Mouse (Mus musculus): Measurements from ENCODE around the gene Tmprss3. TPM values are rescaled to one million over a fixed set of nuclear protein-coding genes. Genes with fewer than 3 reads are reported as not detected.

Gene Tmprss3
- polyA plus RNA-seq, 1 experiment from 2014 or later, result not detected

DNA sequence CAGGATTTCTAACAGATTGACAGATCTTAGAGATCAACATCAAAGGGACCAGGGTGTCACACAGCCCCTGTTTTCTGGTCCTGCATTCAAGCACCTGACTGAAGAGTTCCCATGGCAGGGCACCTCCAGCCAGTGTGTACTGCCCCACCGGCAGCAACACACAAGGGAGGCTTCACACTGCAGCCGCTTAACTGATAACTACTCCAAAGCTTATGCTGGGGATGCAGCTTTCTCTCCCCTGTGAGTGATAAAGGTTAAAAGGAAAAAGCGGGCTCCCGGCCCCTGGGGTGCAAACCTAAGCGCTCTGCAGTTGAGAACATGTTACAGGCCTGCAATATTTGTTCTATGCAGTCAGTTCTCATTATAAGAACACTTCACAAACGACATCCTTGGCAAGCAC lies 33.0 kb upstream of the Tmprss3 start:
- WGBS, result 69% methylated on average over 6 of the region's 6 CpGs
- H3K36me3 ChIP-seq (ENCODE audit: control insufficient read depth, insufficient read depth, low read length), result no peaks in the 10 kb centered on the region
- H3K9ac ChIP-seq (ENCODE audit: low read length), result no peak overlapping the region
- no peaks in the 10 kb centered on the region for H3K27me3 ChIP-seq (ENCODE audit: control insufficient read depth, insufficient read depth, low read length)
- DNase-seq (ENCODE audit: low spot score), result no peak
- H3K4me1 ChIP-seq (ENCODE audit: control insufficient read depth, insufficient read depth, low read length), result no peaks in the 10 kb centered on the region
- no peak overlapping the region for H3K4me2 ChIP-seq (ENCODE audit: low read depth, severe bottlenecking)
- no peak for ATAC-seq (ENCODE audit: insufficient number of reproducible peaks, low FRiP score, low TSS enrichment, low read depth)
- no peaks in the 10 kb centered on the region for H3K9me3 ChIP-seq (ENCODE audit: control insufficient read depth, low read length)
- H3K4me3 ChIP-seq (ENCODE audit: low read depth, low read length), result no peak overlapping the region
- H3K27ac ChIP-seq (replicated peaks; ENCODE audit: low read depth, low read length), result no peak overlapping the region

DNA sequence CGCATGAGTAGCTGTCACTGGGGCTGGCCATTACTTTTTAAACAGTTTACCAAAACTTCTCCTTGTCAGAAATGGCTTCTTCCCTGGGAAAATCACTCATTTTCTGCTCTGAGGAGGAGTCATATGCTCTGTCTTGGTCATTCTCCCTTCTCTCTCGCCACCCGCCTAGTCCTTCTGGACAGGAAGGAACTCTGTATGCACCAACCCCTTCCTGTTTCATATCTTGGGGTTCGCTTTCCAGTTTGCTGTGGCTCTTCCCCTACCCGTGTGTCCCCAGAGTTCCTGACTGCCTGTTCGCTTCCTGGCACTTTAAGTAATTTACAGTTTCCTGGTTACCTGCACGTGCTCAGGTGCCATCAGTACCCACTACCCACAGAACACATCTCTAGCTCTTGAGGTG lies 28.2 kb upstream of the Tmprss3 start:
- H3K9ac ChIP-seq (ENCODE audit: low read length), result no peak overlapping the region
- no peaks in the 10 kb centered on the region for H3K27me3 ChIP-seq (ENCODE audit: control insufficient read depth, insufficient read depth, low read length)
- no peak overlapping the region for H3K4me3 ChIP-seq (ENCODE audit: low read depth, low read length)
- ATAC-seq (ENCODE audit: insufficient number of reproducible peaks, low FRiP score, low TSS enrichment, low read depth) (no peak), DNase-seq (ENCODE audit: low spot score) (no peak)
- WGBS, result 88% methylated on average over 7 of the region's 7 CpGs
- no peak overlapping the region for H3K4me2 ChIP-seq (ENCODE audit: low read depth, severe bottlenecking)
- H3K36me3 ChIP-seq (ENCODE audit: control insufficient read depth, insufficient read depth, low read length), result no peaks in the 10 kb centered on the region
- no peak overlapping the region for H3K27ac ChIP-seq (replicated peaks; ENCODE audit: low read depth, low read length)
- H3K4me1 ChIP-seq (ENCODE audit: control insufficient read depth, insufficient read depth, low read length), result no peaks in the 10 kb centered on the region
- no peaks in the 10 kb centered on the region for H3K9me3 ChIP-seq (ENCODE audit: control insufficient read depth, low read length)

DNA sequence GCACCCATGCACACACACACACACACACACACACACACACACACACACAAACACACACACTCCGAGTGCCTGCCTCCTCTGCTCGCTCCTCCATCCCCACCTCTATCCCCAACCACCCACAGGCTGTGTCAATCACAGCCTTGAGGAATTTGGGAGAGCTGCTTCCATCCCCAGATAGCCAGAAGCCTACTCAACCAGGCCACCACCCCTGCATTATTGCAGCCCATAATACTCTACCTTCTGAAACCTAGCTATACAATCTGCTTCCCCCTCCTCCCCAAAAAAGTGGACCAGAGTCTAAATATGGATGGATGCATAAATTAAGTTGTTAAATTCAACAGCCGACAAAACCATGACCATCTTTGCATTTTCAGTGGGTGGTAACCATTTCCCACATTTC lies 27.6 kb upstream of the Tmprss3 start:
- H3K9ac ChIP-seq (ENCODE audit: low read length), result no peak overlapping the region
- WGBS, result 72% methylated on average over 3 of the region's 3 CpGs
- ATAC-seq (ENCODE audit: insufficient number of reproducible peaks, low FRiP score, low TSS enrichment, low read depth), result no peak
- peaks cover 3% of the 10 kb centered on the region; the same call in 1 of the 2 replicates for H3K4me1 ChIP-seq (ENCODE audit: control insufficient read depth, insufficient read depth, low read length)
- H3K27me3 ChIP-seq (ENCODE audit: control insufficient read depth, insufficient read depth, low read length), result no peaks in the 10 kb centered on the region
- no peaks in the 10 kb centered on the region for H3K36me3 ChIP-seq (ENCODE audit: control insufficient read depth, insufficient read depth, low read length)
- no peaks in the 10 kb centered on the region for H3K9me3 ChIP-seq (ENCODE audit: control insufficient read depth, low read length)
- H3K4me2 ChIP-seq (ENCODE audit: low read depth, severe bottlenecking), result no peak overlapping the region
- DNase-seq (ENCODE audit: low spot score), result no peak
- no peak overlapping the region for H3K4me3 ChIP-seq (ENCODE audit: low read depth, low read length)
- no peak overlapping the region for H3K27ac ChIP-seq (replicated peaks; ENCODE audit: low read depth, low read length)

DNA sequence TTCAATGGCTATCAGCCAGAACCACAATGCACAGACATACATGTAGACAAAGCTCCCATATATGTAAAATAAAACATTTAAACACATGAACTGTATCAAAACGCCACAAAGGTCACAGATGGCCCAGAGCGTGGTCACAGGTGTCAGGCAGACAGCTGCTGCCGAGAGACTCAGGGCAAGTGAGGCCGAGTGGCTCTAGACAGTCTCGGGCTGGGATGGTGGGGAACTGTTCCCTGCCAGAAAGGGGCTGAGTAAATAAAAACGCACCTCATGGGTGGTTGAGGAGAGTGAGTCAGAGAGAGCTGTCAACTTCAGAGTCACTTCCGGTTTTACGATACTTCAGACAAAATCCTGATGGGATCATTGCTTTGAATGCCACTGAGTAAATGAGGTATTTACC lies 25.8 kb upstream of the Tmprss3 start:
- WGBS, result 80% methylated on average over 8 of the region's 8 CpGs
- Histone ChIP-seq H3K9me3 (ENCODE audit: control insufficient read depth, low read length) (no peaks in the 10 kb centered on the region), H3K27ac (replicated peaks; ENCODE audit: low read depth, low read length) (no peak overlapping the region), H3K4me3 (ENCODE audit: low read depth, low read length) (no peak overlapping the region), H3K9ac (ENCODE audit: low read length) (no peak overlapping the region), H3K36me3 (ENCODE audit: control insufficient read depth, insufficient read depth, low read length) (no peaks in the 10 kb centered on the region), H3K4me2 (ENCODE audit: low read depth, severe bottlenecking) (no peak overlapping the region), H3K4me1 (ENCODE audit: control insufficient read depth, insufficient read depth, low read length) (peaks cover 3% of the 10 kb centered on the region; the same call in 1 of the 2 replicates), H3K27me3 (ENCODE audit: control insufficient read depth, insufficient read depth, low read length) (no peaks in the 10 kb centered on the region)
- ATAC-seq (ENCODE audit: insufficient number of reproducible peaks, low FRiP score, low TSS enrichment, low read depth), result no peak
- DNase-seq (ENCODE audit: low spot score), result no peak

DNA sequence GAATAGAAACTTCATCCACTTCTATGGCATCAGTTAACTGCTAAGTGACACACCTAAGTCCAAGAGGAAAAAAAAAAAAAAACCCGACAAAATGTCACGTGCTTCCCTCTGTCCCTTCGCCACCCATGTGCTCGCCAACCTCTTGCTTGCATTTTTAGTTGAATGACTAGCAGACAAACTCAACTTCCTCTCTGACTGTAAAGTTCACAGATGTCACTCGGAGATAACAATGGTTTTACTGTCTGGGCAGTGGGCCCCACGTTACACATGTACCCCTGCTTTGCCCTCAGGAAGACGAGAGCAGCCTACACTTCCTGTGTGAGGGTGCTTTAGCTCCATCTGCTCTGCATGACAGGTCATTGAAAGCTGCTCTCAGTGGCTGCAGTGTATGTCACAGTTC lies 25.1 kb upstream of the Tmprss3 start:
- 74% methylated on average over 7 of the region's 7 CpGs for WGBS
- no peak overlapping the region for H3K4me2 ChIP-seq (ENCODE audit: low read depth, severe bottlenecking)
- H3K36me3 ChIP-seq (ENCODE audit: control insufficient read depth, insufficient read depth, low read length), result no peaks in the 10 kb centered on the region
- no peak overlapping the region for H3K27ac ChIP-seq (replicated peaks; ENCODE audit: low read depth, low read length)
- H3K4me1 ChIP-seq (ENCODE audit: control insufficient read depth, insufficient read depth, low read length), result peaks cover 3% of the 10 kb centered on the region; the same call in 1 of the 2 replicates
- no peaks in the 10 kb centered on the region for H3K9me3 ChIP-seq (ENCODE audit: control insufficient read depth, low read length)
- no peaks in the 10 kb centered on the region for H3K27me3 ChIP-seq (ENCODE audit: control insufficient read depth, insufficient read depth, low read length)
- no peak overlapping the region for H3K9ac ChIP-seq (ENCODE audit: low read length)
- no peak overlapping the region for H3K4me3 ChIP-seq (ENCODE audit: low read depth, low read length)
- ATAC-seq (ENCODE audit: insufficient number of reproducible peaks, low FRiP score, low TSS enrichment, low read depth) (no peak), DNase-seq (ENCODE audit: low spot score) (no peak)

DNA sequence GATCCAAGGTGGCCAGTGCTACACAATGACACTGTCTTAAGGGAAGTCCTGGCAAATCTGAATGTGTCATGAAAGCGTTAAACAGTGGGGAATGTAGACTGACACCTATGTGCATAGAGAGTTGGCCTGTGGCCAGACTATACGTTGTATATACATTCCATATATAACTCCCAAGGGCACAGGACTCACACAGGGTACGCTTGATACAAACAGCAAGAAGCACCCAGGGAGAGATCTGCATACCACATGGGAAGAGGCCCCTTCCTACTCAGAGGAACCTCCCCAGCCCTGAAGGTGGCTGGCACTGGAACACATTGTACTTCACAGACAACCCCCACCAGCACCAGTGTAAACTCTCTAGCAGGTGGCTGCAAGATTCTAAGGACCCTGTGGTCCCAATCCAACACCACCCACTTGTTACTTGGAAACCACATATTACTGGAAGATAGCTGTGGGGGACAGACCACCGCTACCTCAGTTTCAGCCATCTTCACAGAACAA lies 24.1 kb upstream of the Tmprss3 start:
- no peaks in the 10 kb centered on the region for H3K27me3 ChIP-seq (ENCODE audit: control insufficient read depth, insufficient read depth, low read length)
- no peaks in the 10 kb centered on the region for H3K9me3 ChIP-seq (ENCODE audit: control insufficient read depth, low read length)
- no peak overlapping the region for H3K4me2 ChIP-seq (ENCODE audit: low read depth, severe bottlenecking)
- DNase-seq (ENCODE audit: low spot score), result no peak
- ATAC-seq (ENCODE audit: insufficient number of reproducible peaks, low FRiP score, low TSS enrichment, low read depth), result no peak
- H3K36me3 ChIP-seq (ENCODE audit: control insufficient read depth, insufficient read depth, low read length), result no peaks in the 10 kb centered on the region
- H3K4me1 ChIP-seq (ENCODE audit: control insufficient read depth, insufficient read depth, low read length), result peaks cover 3% of the 10 kb centered on the region; the same call in 1 of the 2 replicates
- H3K27ac ChIP-seq (replicated peaks; ENCODE audit: low read depth, low read length), result no peak overlapping the region
- WGBS, result 89% methylated on average over 4 of the region's 4 CpGs
- H3K4me3 ChIP-seq (ENCODE audit: low read depth, low read length), result no peak overlapping the region
- H3K9ac ChIP-seq (ENCODE audit: low read length), result no peak overlapping the region

DNA sequence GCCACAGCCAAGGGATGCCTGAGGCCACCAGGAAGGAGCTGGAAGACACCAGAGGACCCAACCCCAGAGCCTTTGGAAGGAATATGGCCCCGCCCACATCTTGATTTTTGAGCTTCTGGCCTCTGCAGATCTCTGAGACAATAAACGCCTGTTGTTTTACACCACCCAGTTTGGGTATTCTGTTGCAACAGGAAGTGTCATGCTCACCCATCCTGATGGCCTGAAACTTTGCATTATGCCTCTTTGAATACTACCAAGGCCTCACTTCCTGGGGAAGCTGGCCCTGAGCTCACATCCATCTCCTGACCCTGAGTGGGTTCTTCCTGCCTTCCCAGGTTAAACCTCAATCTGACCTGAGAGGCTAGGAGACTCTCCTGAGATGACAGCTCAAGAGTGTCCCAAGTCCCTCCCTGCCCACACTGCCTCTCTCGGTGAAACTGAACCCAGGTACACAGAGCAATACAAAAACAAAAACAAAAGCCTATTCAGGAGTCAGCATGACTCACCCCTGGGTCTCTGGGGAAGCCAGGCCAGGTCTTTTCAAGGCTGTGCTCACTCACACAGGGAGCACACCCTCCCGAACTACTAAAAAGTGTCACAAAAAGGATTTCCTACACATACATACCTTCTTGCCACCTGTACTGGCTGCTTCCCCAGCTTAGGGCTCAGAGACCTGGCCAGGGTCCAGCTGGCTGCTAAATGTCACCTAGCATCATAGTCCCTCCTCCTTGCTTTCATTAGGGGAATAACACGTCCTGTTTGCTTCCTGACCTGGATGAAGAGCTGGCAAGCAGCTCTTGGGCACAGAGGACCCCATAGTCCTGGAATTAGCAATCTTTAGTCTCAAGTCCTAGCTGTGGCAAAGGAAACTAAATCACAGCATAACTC lies 17.5 kb upstream of the Tmprss3 start:
- no peak for ATAC-seq (ENCODE audit: insufficient number of reproducible peaks, low FRiP score, low TSS enrichment, low read depth)

DNA sequence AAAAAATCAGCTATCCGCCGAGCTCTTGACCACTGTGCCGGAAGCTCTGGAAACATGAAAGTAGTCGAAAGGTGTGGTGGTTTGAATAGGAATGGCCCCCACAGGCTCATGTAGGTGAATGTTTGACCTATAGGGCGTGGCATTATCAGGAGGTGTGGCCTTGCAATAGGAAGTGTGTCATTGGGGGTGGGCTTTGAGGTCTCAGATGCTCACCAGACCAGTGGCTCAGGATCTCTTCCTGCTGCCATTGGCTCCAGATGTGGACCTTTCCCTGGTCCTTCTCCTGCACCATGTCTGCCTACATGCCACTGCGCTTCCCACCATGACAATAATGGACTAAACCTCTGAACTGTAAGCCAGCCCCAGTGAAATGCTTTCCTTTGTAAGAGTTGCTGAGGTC lies 13.1 kb upstream of the Tmprss3 start:
- 87% methylated on average over 6 of the region's 6 CpGs for whole genome bisulfite sequencing
- ATAC-seq (ENCODE audit: insufficient number of reproducible peaks, low FRiP score, low TSS enrichment, low read depth) (no peak), DNase-seq (ENCODE audit: low spot score) (no peak)
- Histone ChIP-seq H3K4me3 (ENCODE audit: low read depth, low read length) (no peak overlapping the region), H3K36me3 (ENCODE audit: control insufficient read depth, insufficient read depth, low read length) (no peaks in the 10 kb centered on the region), H3K4me2 (ENCODE audit: low read depth, severe bottlenecking) (no peak overlapping the region), H3K27ac (replicated peaks; ENCODE audit: low read depth, low read length) (no peak overlapping the region), H3K4me1 (ENCODE audit: control insufficient read depth, insufficient read depth, low read length) (no peaks in the 10 kb centered on the region), H3K9me3 (ENCODE audit: control insufficient read depth, low read length) (no peaks in the 10 kb centered on the region), H3K27me3 (ENCODE audit: control insufficient read depth, insufficient read depth, low read length) (no peaks in the 10 kb centered on the region), H3K9ac (ENCODE audit: low read length) (no peak overlapping the region)

More for the DNA sequence above, 17.5 kb upstream of the Tmprss3 start:
- no peaks in the 10 kb centered on the region for H3K9me3 ChIP-seq (ENCODE audit: control insufficient read depth, low read length)
- no peak overlapping the region for H3K4me2 ChIP-seq (ENCODE audit: low read depth, severe bottlenecking)
- H3K9ac ChIP-seq (ENCODE audit: low read length), result no peak overlapping the region
- WGBS, result 62% methylated on average over 5 of the region's 5 CpGs
- no peak overlapping the region for H3K27ac ChIP-seq (replicated peaks; ENCODE audit: low read depth, low read length)
- H3K4me3 ChIP-seq (ENCODE audit: low read depth, low read length), result no peak overlapping the region
- H3K27me3 ChIP-seq (ENCODE audit: control insufficient read depth, insufficient read depth, low read length), result no peaks in the 10 kb centered on the region
- no peak for DNase-seq (ENCODE audit: low spot score)
- no peaks in the 10 kb centered on the region for H3K36me3 ChIP-seq (ENCODE audit: control insufficient read depth, insufficient read depth, low read length)
- no peaks in the 10 kb centered on the region for H3K4me1 ChIP-seq (ENCODE audit: control insufficient read depth, insufficient read depth, low read length)
